Mouse (Mus musculus) layer of hippocampus, postnatal 14 days (tissue): ENCODE results near the gene Celsr3. TPM values are rescaled to one million over a fixed set of nuclear protein-coding genes. Genes with fewer than 3 reads are reported as not detected.

ENCODE experiments used
- DNase-seq, 2 experiments: peaks; one replicate each; pipeline ENCODE4 v3.0.0; 2021 to 2022; ENCODE audit warnings: low spot score in 2 of 2, mixed read lengths in 1 of 2
- microRNA-seq, 2 experiments: library from miRNA; unstranded; fragments of <30 nt; microRNA quantifications; one replicate each; pipeline ENCODE4 v1.2.0; 2021
- total RNA-seq, 2 experiments: library from RNA; stranded (reverse); gene quantifications; 2 replicates each; pipeline ENCODE4 v1.2.3; 2021

Gene Celsr3
- total RNA-seq, 2 experiments from 2014 or later: 54.2 to 57.1 TPM

DNA sequence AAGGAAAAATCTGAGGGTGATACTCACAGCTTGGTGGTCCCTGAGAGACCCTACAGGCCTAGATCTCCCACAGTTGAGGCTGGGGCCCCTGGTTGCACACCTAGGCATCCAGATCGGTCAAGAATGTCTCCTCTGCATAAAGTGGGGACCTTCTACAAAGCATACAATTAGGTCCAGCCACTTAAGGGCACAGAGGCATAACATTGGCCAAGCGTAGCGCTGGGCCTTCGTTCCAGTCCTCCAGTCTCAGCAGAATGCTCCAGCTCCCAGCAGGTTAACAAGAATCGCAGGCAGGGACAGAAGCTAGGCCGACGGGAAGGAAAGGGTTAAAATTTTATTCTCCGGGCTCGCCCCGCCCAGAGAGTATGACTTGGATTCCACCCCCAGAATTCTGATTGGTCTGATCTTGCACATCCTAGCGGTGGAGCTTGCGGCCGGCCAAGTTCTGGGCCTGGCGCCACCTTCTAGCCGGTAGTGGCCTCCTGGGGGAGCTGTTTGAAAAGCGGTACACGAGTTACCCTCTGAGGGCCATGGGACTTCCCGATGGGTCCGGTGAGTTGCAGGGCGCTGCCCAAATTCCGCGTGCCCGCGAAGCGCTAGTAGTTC lies 27.6 kb downstream of the Celsr3 start:
- peak in 1 of 2 experiments; percentile 97 for DNase-seq

DNA sequence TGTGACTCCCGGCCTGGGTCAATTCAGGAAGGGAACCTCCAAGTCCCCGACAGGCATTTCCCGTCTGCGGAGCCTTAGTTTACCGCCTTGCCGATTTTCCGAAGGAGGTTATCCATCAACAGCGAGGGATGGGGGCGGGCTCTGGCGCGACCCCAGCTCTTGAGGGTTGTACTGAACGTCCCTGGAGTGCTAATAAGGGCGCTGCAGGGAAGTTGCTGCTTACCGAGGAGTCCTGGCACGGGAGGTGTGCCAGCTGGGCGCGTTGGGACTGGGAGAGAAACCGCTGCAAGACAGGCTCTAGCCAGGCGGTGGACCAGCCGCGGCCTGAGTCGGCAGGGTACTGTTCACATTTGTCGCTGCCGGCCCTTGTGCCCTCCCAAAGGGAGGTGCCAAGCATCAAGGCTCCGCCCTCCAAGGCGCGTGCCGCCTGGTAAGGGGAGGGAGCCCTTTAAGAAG lies 28.1 kb downstream of the Celsr3 start:
- peak; percentile 90 to 92 for DNase-seq

DNA sequence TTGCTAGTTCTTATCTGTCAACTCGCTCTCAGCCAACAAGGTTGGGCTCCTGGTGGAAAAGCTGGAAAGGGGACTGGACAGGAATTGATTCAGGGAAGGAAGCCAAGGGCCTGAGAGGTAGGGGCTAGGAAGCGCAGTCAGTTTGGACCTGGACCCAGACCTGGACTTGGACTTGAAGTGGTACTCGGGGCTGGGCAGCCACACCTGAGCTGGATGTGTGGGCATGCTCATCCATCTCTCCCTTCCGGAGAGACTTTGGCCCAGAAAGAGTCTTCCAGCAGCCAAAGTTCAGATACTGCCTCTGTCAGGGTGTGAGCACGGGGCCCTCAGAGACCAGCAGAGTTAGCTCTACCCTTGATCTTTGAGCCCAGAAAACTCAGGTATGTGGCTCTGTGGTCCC lies 29.2 kb downstream of the Celsr3 start:
- DNase-seq: no peak

DNA sequence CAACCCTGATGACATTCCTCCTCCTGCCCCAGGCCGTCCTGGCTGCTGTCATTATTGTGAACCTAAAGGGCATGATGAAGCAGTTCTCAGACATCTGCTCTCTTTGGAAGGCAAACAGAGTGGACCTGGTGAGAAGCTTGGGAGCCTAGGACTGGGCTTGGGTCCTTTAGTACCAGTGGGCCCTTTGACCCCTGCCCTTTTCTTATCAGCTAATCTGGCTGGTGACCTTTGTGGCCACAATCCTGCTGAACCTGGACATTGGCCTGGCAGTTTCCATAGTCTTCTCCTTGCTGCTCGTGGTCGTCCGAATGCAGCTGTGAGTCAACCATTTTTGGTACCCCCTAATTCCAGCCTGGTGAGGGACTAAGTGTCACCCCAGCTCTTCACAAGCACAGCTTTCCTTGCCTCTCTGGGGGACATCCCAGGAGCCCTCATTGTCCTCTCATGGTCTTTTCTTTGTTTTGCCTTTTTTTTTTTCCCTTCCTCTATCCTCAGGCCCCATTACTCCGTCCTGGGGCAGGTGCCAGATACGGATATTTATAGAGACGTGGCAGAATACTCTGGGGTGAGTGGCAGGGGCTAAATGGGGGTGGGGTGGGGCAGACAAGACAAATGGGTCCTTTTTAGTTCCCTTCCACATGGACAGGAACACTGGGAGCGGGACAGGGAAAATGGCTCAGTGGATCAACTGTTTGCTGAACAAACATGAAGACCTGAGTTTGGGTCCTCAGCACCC lies 32.8 kb downstream of the Celsr3 start:
- no peak for DNase-seq

Small RNAs within 50 kb of the gene (microRNA-seq; reads per million reads assigned to microRNA genes)
- gene Gm23156: 0 reads per million in 2 experiments

Other genes starting within 250 kb of the Celsr3 start
- 100 to 1,000 TPM; 172 to 180 TPM for gene Wdr6, start 247.6 kb upstream of the Celsr3 start, total RNA-seq
- 10 to 100 TPM; 64.2 to 64.5 TPM for gene P4htm, start 228.7 kb upstream of the Celsr3 start, total RNA-seq
- gene Arih2, start 176.9 kb upstream of the Celsr3 start, total RNA-seq: 10 to 100 TPM; 50.2 to 50.6 TPM
- gene Slc25a20, start 164.2 kb upstream of the Celsr3 start, total RNA-seq: 10 to 100 TPM; 19.6 to 26.3 TPM
- 10 to 100 TPM; 43.5 to 49.4 TPM for gene Prkar2a, start 137.0 kb upstream of the Celsr3 start, total RNA-seq
- 100 to 1,000 TPM; 201 to 212 TPM for gene Ip6k2, start 42.5 kb upstream of the Celsr3 start, total RNA-seq
- 10 to 100 TPM; 47.2 to 52.3 TPM for gene Nckipsd, start 18.0 kb upstream of the Celsr3 start, total RNA-seq
- 10 to 100 TPM; 31.5 to 33.6 TPM for gene Slc26a6, start 27.0 kb downstream of the Celsr3 start, total RNA-seq
- under 1 TPM; 0.37 to 0.43 TPM for gene Tmem89, start 88.3 kb downstream of the Celsr3 start, total RNA-seq
- gene Uqcrc1, start 110.3 kb downstream of the Celsr3 start, total RNA-seq: 100 to 1,000 TPM; 388 to 394 TPM
- gene Col7a1, start 127.3 kb downstream of the Celsr3 start, total RNA-seq: 1 to 10 TPM; 5.0 TPM
- gene Ucn2, start 159.7 kb downstream of the Celsr3 start, total RNA-seq: not detected
- 10 to 100 TPM; 13.7 to 17.8 TPM for gene Pfkfb4, start 165.5 kb downstream of the Celsr3 start, total RNA-seq
- gene Shisa5, start 212.2 kb downstream of the Celsr3 start, total RNA-seq: 10 to 100 TPM; 42.5 to 49.9 TPM
- gene Trex1, start 233.4 kb downstream of the Celsr3 start, total RNA-seq: 10 to 100 TPM in 1 of 2 experiments, 1 to 10 TPM in 1; 9.9 to 10.8 TPM
- 10 to 100 TPM; 27.3 to 31.7 TPM for gene Atrip, start 247.8 kb downstream of the Celsr3 start, total RNA-seq